Mouse (Mus musculus): ENCODE results near the gene Mospd2.

- TF ChIP-seq CTCF (conservative IDR thresholded peaks at IDR 0.05; ENCODE audit: insufficient read depth, insufficient read length, low read depth, low read length): no peak
- TF ChIP-seq POLR2A (IDR thresholded peaks at IDR 0.05; ENCODE audit: low read depth, low read length): no peak
These were observed 24.7 kb upstream of the Mospd2 start, which contains the start of gene Gm17604 for GRCm38 (mm10) chrX:165004779-165005324.

Measured in kidney, adult 2 months (tissue).